Mouse (Mus musculus) gastrocnemius, postnatal 36 days (tissue): ENCODE measurements around the gene Hnrnpf. TPM values are rescaled to one million over a fixed set of nuclear protein-coding genes. Genes with fewer than 3 reads are reported as not detected.

Source experiments
- DNase-seq, 2 experiments: peaks; one replicate each; pipeline ENCODE4 v3.0.0; 2022
- intact Hi-C: fragments of 180-260 bp; cut with DNase I; formaldehyde crosslinking; loops from one replicate; pipeline ENCODE4 v1.15.1; 2025
- total RNA-seq, 2 experiments: library from RNA; stranded (reverse); gene quantifications; 2 replicates each; pipeline ENCODE4 v1.2.3; 2021

Hnrnpf gene
- total RNA-seq, 2 experiments from 2014 or later: 83.2 to 98.9 TPM

GRCm38 (mm10) chr6:117888642-117889096, 11.5 kb upstream of the Hnrnpf start:
- no peak for DNase-seq
- intact Hi-C loops: loop anchor here (2.0 kb wide), 1 partner anchor 14 kb away; no protein-coding TSS in a partner anchor

- intact Hi-C loops: no loop called here
- no peak for DNase-seq
Measured at GRCm38 (mm10) chr6:117890257-117890656, 9.9 kb upstream of the Hnrnpf start.

GRCm38 (mm10) chr6:117891369-117892160, 8.6 kb upstream of the Hnrnpf start:
- no peak for DNase-seq
- intact Hi-C loops: no loop called here

- intact Hi-C loops: no loop called here
- no peak for DNase-seq
Measured at GRCm38 (mm10) chr6:117892386-117892785, 7.7 kb upstream of the Hnrnpf start.

GRCm38 (mm10) chr6:117893435-117893834, 6.7 kb upstream of the Hnrnpf start:
- intact Hi-C loops: no loop called here
- DNase-seq: no peak

- DNase-seq: no peak
- intact Hi-C loops: no loop called here
Measured at GRCm38 (mm10) chr6:117897800-117898199, 2.3 kb upstream of the Hnrnpf start.

GRCm38 (mm10) chr6:117901510-117902402, 1.6 kb downstream of the Hnrnpf start:
- DNase-seq: no peak
- intact Hi-C loops: loop anchor here (2.0 kb wide), 1 partner anchor 13 kb away; no protein-coding TSS in a partner anchor

- intact Hi-C loops: loop anchor here (2.0 kb wide), 1 partner anchor 14 kb away; no protein-coding TSS in a partner anchor
- DNase-seq: no peak
Measured at GRCm38 (mm10) chr6:117902556-117902955, 2.4 kb downstream of the Hnrnpf start.

- no peak for DNase-seq
- intact Hi-C loops: loop anchor here (2.0 kb wide), 1 partner anchor 15 kb away; no protein-coding TSS in a partner anchor
Measured at GRCm38 (mm10) chr6:117903836-117904235, 3.7 kb downstream of the Hnrnpf start.

- intact Hi-C loops: no loop called here
- no peak for DNase-seq
Measured at GRCm38 (mm10) chr6:117905260-117905930, 5.3 kb downstream of the Hnrnpf start.

GRCm38 (mm10) chr6:117906015-117906531, 5.9 kb downstream of the Hnrnpf start:
- intact Hi-C loops: no loop called here
- DNase-seq: peak in 1 of 2 experiments; percentile 67

GRCm38 (mm10) chr6:117906590-117907271, 6.6 kb downstream of the Hnrnpf start:
- DNase-seq: peak; percentile 93 to 96
- intact Hi-C loops: no loop called here

- peak; percentile 73 to 84 for DNase-seq
- intact Hi-C loops: no loop called here
Measured at GRCm38 (mm10) chr6:117907301-117907978, 7.3 kb downstream of the Hnrnpf start.

GRCm38 (mm10) chr6:117907979-117908355, 7.8 kb downstream of the Hnrnpf start:
- DNase-seq: peak in 1 of 2 experiments; percentile 11
- intact Hi-C loops: no loop called here

- intact Hi-C loops: no loop called here
- no peak for DNase-seq
Measured at GRCm38 (mm10) chr6:117908424-117908900, 8.3 kb downstream of the Hnrnpf start.

- intact Hi-C loops: no loop called here
- no peak for DNase-seq
Measured at GRCm38 (mm10) chr6:117910120-117910661, 10.1 kb downstream of the Hnrnpf start.

GRCm38 (mm10) chr6:117914541-117914940, 14.4 kb downstream of the Hnrnpf start:
- intact Hi-C loops: no loop called here
- DNase-seq: no peak

GRCm38 (mm10) chr6:117916205-117916736, 16.1 kb downstream of the Hnrnpf start:
- intact Hi-C loops: loop anchor here (5.0 kb wide), 2 partner anchors 39 to 74 kb away; partner anchors contain the start of gene Zfp637

More at GRCm38 (mm10) chr6:117916205-117916736, 16.1 kb downstream of the Hnrnpf start:
- no peak for DNase-seq
